Mouse (Mus musculus) embryonic facial prominence, embryonic 10.5 days (tissue): ENCODE measurements around the gene Zfc3h1. TPM values are rescaled to one million over a fixed set of nuclear protein-coding genes. Genes with fewer than 3 reads are reported as not detected.

Experiments used
- DNase-seq: peaks from one replicate; pipeline ENCODE4 v3.0.0-alpha.2; 2017; ENCODE audit warnings: low spot score
- H3K27ac ChIP-seq: fragments of 300-500 bp; sonication (generic); replicated peaks from 2 replicates; pipeline ENCODE4 v1.5.1; 2016; ENCODE audit warnings: mild to moderate bottlenecking
- H3K27me3 ChIP-seq: fragments of 300-500 bp; sonication (generic); replicated peaks from 2 replicates; pipeline ENCODE4 v1.6.1; 2016; ENCODE audit warnings: low read depth, mild to moderate bottlenecking; ENCODE audit not compliant: poor library complexity, severe bottlenecking
- H3K36me3 ChIP-seq: fragments of 300-500 bp; sonication (generic); replicated peaks from 2 replicates; pipeline ENCODE4 v1.6.1; 2016; ENCODE audit warnings: mild to moderate bottlenecking, moderate library complexity
- H3K4me1 ChIP-seq: fragments of 300-500 bp; sonication (generic); 2 replicates; pipeline ENCODE4 v1.6.1; 2016
- H3K4me3 ChIP-seq: fragments of 300-500 bp; sonication (generic); 2 replicates; pipeline ENCODE4 v1.5.1; 2016; ENCODE audit warnings: mild to moderate bottlenecking, moderate library complexity
- H3K9me3 ChIP-seq: fragments of 300-500 bp; sonication (generic); 2 replicates; pipeline ENCODE4 v1.6.1; 2016; ENCODE audit warnings: mild to moderate bottlenecking
- WGBS: fragments of 180-500 bp; shearing (Covaris S2); methylation state at CpG from one replicate; pipeline ENCODE4 v1.1.7; 2016; 5-methylcytosine and 5-hydroxymethylcytosine counted together
- polyA plus RNA-seq: library from polyadenylated mRNA; unstranded; fragments of >200 nt; fragmentation: Nextera tagmentation; extraction: Ambion mirVana; gene quantifications from 2 replicates; pipeline ENCODE4 v1.2.1, GENCODE M21; 2016

Gene Zfc3h1
- polyA plus RNA-seq, 1 experiment from 2014 or later, result 19.0 TPM

DNA sequence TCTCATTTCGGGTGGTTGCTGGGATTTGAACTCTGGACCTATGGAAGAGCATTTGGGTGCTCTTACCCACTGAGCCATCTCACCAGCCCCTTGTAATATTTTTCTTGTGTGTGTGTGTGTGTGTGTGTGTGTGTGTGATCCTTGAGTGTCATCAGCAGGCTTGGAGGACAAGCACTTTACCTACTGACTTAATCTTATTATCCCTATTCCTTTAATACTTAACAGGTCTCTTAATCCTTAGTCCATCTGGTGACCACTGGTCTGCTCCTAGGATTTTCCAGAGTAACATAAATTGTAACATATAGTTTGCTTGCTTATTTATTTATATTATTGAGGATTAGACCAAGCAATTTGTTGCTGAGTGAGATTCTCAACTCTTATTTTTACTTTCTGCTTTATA lies 7.1 kb downstream of the Zfc3h1 start:
- Histone ChIP-seq H3K4me1 (peaks cover 14% of the 10 kb centered on the region), H3K9me3 (no peaks in the 10 kb centered on the region), H3K36me3 (peaks cover 80% of the 10 kb centered on the region)

DNA sequence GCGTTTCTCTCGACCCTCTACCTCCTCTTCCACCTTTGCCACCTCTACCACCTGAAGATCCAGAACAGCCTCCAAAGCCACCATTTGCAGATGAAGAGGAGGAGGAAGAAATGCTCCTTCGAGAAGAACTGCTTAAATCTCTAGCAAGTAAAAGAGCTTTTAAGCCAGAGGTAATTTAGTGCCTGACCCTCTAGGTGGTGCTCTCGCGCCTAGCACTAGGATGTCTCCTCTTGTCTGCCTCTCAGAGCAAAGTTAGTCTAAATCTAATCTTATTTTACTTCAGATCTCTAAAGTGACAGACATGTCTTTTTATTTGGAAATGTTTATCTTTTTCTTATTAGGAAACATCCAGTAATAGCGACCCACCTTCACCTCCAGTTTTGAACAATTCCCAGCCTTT lies 21.6 kb downstream of the Zfc3h1 start:
- WGBS, result 73% methylated on average over 6 of the region's 6 CpGs
- Histone ChIP-seq H3K27me3 (no peaks in the 10 kb centered on the region), H3K4me1 (no peaks in the 10 kb centered on the region), H3K27ac (no peak overlapping the region), H3K36me3 (peaks cover 94% of the 10 kb centered on the region), H3K4me3 (no peak overlapping the region), H3K9me3 (no peaks in the 10 kb centered on the region)
- peak; percentile 64 for DNase-seq

More for the DNA sequence above, 7.1 kb downstream of the Zfc3h1 start:
- no peak for DNase-seq
- Histone ChIP-seq H3K4me3 (no peak overlapping the region), H3K27me3 (no peaks in the 10 kb centered on the region), H3K27ac (no peak overlapping the region)
- 94% methylated on average over 1 of the region's 1 CpGs for WGBS

DNA sequence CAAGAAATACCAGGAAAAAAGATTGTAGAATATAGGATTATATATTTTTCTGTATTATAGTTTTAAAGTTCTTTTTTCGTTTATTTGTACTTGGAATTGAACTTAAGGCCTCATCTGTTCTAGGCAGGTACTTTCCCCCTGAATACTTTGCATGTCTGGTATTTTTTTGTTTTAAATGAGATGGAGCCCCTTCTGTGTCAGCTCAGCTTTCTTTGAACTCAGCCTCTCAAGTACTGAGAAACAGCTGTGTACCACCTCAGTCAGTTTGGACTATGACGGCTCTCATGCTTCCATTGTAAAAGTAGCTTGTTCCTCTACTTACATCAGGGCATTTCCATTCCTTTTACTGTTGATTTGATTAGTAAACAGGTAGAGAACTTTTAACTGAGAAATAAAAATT lies 28.7 kb downstream of the Zfc3h1 start:
- Histone ChIP-seq H3K36me3 (peaks cover 99% of the 10 kb centered on the region), H3K4me3 (no peak overlapping the region), H3K27ac (no peak overlapping the region), H3K4me1 (no peaks in the 10 kb centered on the region), H3K9me3 (no peaks in the 10 kb centered on the region), H3K27me3 (no peaks in the 10 kb centered on the region)
- no peak for DNase-seq
- 91% methylated on average over 2 of the region's 2 CpGs for WGBS

DNA sequence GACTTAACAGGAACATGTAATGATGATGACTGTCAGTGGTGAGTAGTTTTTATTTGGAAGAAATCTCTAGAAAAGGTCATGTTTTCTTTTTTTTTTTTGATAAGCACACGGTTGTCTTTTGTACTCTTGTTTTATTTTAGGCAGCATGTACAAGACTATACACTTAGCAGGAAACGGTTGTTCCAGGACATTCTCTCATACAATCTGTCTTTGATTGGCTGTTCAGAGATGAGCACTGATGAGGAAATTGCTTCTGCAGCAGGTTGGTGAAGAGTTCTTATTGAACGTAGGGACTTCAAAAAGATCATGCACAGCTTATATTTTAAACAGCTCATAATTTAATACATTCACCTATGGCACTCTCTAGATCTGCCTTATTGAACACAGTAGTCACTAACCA lies 29.3 kb downstream of the Zfc3h1 start:
- Histone ChIP-seq H3K4me3 (no peak overlapping the region), H3K27ac (no peak overlapping the region), H3K4me1 (no peaks in the 10 kb centered on the region), H3K27me3 (no peaks in the 10 kb centered on the region), H3K9me3 (no peaks in the 10 kb centered on the region), H3K36me3 (peaks cover 99% of the 10 kb centered on the region)
- no peak for DNase-seq
- 89% methylated on average over 3 of the region's 3 CpGs for WGBS

DNA sequence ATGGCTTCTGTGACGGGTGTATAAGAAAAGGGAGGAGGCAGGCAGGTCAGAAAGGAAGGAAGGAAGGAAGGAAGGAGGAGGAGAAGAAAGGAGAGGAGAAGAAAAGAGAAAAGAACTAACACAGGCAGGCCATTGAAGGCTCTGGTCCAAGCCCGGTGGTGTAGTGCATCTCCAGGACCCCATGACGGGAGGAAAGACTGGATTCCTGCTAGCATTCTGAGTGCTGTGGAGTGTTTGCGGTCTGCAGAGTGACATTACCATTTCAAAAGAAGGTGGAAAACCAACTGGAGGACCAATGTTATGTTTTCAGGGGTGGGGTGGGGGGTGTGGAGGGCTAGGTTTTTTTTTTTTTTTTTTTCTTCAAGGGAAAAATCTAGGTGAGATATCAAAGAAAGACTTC lies 37.2 kb downstream of the Zfc3h1 start:
- no peak for DNase-seq
- no peak overlapping the region for H3K4me3 ChIP-seq
- WGBS, result 79% methylated on average over 4 of the region's 4 CpGs
- no peak overlapping the region for H3K27ac ChIP-seq
- peaks cover 97% of the 10 kb centered on the region for H3K36me3 ChIP-seq
- no peaks in the 10 kb centered on the region for H3K4me1 ChIP-seq
- no peaks in the 10 kb centered on the region for H3K9me3 ChIP-seq
- H3K27me3 ChIP-seq, result no peaks in the 10 kb centered on the region

DNA sequence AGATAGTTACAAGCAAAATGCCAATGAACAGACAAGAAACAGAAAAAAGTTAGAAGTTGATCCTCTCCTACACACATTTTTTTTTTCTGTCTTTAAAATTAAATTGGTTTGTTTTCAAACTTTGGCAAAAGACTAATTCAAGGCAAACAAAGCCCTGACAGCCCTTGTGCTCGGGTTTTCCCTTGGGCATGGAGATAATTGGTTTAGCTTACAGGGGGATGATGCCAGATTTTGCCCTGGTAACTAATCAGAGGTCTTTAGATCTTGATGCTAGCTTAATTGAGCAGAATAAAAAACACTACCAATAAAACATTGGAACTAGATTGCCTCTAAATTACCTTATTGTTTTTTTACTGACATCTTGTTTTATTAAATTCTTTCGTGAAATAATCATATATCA lies 40.6 kb downstream of the Zfc3h1 start:
- no peak for DNase-seq
- Histone ChIP-seq H3K4me3 (no peak overlapping the region), H3K9me3 (no peaks in the 10 kb centered on the region), H3K36me3 (peaks cover 97% of the 10 kb centered on the region), H3K4me1 (no peaks in the 10 kb centered on the region), H3K27ac (no peak overlapping the region), H3K27me3 (no peaks in the 10 kb centered on the region)
- WGBS, result 64% methylated on average over 2 of the region's 2 CpGs

DNA sequence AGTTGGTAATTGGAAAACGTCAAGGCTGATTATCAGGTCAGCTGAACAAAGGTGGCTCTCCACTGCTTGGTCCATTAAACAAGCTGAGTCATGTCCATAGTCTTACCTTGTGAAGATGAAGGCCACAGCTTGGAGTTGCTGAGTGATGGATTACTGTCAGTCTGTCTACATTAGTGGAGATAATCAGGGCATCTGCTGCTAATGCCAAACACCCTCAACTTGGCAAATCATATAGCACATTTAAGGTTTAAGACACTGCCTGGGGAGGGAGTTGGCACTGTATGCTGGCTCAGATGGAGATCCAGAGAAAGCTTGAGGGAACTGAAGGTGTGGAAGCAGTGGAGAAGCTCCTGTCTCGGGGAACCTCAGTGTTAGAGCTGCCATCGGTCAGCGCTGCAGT lies 52.5 kb downstream of the Zfc3h1 start:
- 90% methylated on average over 4 of the region's 4 CpGs for WGBS
- Histone ChIP-seq H3K36me3 (peaks cover 47% of the 10 kb centered on the region), H3K27me3 (no peaks in the 10 kb centered on the region), H3K4me3 (no peak overlapping the region), H3K9me3 (no peaks in the 10 kb centered on the region), H3K27ac (no peak overlapping the region), H3K4me1 (no peaks in the 10 kb centered on the region)
- no peak for DNase-seq

DNA sequence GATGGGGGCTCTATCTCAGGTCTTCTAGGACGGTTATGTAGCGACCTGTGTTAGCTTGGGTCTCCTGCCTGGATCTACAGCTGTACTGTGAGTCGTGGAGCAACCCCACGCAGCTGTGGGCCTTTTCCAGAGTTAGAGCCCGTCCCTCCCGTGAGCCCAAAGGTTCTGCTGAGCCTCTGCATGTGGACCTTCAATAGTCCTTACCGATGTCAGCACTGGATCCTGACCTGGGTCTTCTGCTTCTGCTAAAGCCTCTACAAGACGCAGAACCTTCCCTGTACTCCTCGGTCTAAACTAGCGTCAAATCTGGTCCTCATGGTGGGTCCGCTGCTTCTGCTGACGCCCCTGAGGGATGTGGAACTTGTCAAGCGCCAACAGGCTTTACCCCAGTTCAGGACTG lies 63.9 kb downstream of the Zfc3h1 start:
- WGBS, result 93% methylated on average over 13 of the region's 13 CpGs
- Histone ChIP-seq H3K27ac (no peak overlapping the region), H3K4me3 (no peak overlapping the region), H3K27me3 (no peaks in the 10 kb centered on the region), H3K4me1 (no peaks in the 10 kb centered on the region), H3K36me3 (no peaks in the 10 kb centered on the region), H3K9me3 (peaks cover 3% of the 10 kb centered on the region; the same call in 1 of the 2 replicates)
- DNase-seq, result no peak

DNA sequence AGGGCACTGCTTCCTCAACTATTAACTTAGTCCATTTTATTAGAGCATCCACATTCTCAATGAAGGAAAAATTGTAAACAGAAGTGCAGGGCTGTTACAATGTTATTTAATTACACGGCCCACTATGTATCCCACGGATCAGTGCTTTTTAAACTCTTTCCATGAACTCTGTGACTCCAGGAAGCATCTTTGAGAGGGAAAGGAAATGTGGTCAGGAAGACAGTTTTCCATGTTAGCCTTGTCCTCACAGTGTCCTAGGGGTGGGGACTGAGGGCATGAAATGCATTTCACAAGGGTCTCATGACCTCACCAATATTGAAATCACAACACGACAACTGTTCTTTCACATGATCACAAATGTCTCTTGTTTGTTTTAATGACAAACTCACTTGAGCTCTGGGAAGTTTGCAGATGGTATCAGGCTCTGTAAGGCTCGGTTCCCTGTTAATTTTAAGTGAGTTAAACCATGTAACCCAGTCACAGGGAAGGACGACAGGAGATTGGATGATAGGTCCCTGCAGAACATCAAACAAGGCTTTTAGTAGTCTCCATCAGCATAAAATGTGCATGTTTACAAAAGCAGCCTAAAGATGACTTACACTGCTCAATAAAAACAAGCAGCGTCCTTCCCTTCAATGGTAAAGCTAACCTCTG lies 72.7 kb downstream of the Zfc3h1 start:
- Histone ChIP-seq H3K4me3 (no peak overlapping the region), H3K9me3 (no peaks in the 10 kb centered on the region), H3K36me3 (no peaks in the 10 kb centered on the region), H3K27ac (no peak overlapping the region), H3K4me1 (peaks cover 3% of the 10 kb centered on the region; the same call in 1 of the 2 replicates), H3K27me3 (no peaks in the 10 kb centered on the region)
- whole genome bisulfite sequencing, result 62% methylated on average over 6 of the region's 6 CpGs
- DNase-seq, result peak; percentile 9

DNA sequence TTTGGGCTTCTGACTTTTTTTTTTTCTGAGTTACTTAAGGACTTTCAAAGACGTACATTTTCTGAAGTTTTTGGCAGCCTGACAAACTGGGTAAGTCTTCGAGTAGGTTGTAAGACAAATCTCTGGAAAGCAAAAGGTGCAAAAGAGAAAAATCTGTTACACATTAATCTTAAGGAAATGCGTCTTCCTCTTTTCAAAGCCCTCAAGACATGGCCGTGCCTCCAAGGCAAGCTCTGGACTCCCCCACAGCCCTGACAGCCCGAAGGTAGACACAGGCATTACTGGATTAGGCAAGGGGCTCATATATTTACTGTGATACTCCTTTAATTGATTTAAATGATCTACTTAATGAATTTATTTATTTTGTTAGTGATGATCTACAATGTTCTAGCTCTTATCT lies 77.9 kb downstream of the Zfc3h1 start:
- peaks cover 12% of the 10 kb centered on the region for H3K27me3 ChIP-seq
- DNase-seq, result peak; percentile 10
- H3K4me3 ChIP-seq, result no peak overlapping the region
- no peaks in the 10 kb centered on the region for H3K36me3 ChIP-seq
- no peak overlapping the region for H3K27ac ChIP-seq
- peaks cover 4% of the 10 kb centered on the region; the same call in 1 of the 2 replicates for H3K4me1 ChIP-seq
- 53% methylated on average over 5 of the region's 5 CpGs for WGBS
- H3K9me3 ChIP-seq, result no peaks in the 10 kb centered on the region

DNA sequence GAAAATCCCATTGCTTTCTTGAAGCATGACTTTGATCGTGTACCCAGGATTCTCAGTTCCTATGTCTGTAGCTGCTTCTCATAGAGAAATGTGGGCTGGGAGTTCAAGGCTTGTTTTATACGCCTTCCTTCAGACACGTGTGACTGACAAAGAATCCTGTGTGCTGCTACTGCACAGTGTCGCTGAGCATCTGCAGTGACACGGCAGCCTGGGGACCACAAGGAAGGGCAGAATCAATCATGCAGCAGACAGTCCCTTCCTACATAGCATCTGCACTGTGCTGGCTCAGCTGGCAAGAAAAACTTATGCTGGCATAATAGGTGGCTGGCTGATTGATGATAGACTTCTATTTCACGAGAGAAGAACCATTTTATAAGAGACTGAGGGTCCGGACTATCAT lies 80.3 kb downstream of the Zfc3h1 start:
- H3K36me3 ChIP-seq, result no peaks in the 10 kb centered on the region
- no peak overlapping the region for H3K27ac ChIP-seq
- DNase-seq, result peak; percentile 4
- 89% methylated on average over 7 of the region's 7 CpGs for WGBS
- H3K4me1 ChIP-seq, result peaks cover 4% of the 10 kb centered on the region
- H3K27me3 ChIP-seq, result peaks cover 36% of the 10 kb centered on the region
- no peak overlapping the region for H3K4me3 ChIP-seq
- no peaks in the 10 kb centered on the region for H3K9me3 ChIP-seq

DNA sequence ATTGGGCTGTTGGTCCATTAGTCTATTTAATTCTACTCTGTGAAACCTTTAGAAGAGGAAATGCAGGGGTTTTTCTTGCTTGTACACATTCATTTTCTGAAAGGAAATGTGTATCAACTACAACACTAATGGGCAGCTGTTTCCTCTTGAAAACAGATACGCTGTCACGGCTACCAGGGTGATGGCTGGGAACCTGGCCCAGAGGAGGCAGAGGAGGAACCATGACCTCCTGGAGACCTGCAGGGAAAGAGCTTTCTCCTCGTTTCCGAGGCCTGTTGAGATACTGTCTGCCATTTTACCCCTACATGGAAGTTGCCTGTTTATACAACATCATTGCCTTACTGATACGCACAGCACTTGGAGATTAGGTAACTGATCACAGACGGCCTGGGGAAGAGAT lies 81.0 kb downstream of the Zfc3h1 start:
- Histone ChIP-seq H3K27me3 (peaks cover 43% of the 10 kb centered on the region), H3K9me3 (no peaks in the 10 kb centered on the region), H3K36me3 (no peaks in the 10 kb centered on the region), H3K4me3 (no peak overlapping the region), H3K27ac (no peak overlapping the region), H3K4me1 (peaks cover 4% of the 10 kb centered on the region)
- WGBS, result 65% methylated on average over 6 of the region's 6 CpGs
- DNase-seq, result peak; percentile 10

DNA sequence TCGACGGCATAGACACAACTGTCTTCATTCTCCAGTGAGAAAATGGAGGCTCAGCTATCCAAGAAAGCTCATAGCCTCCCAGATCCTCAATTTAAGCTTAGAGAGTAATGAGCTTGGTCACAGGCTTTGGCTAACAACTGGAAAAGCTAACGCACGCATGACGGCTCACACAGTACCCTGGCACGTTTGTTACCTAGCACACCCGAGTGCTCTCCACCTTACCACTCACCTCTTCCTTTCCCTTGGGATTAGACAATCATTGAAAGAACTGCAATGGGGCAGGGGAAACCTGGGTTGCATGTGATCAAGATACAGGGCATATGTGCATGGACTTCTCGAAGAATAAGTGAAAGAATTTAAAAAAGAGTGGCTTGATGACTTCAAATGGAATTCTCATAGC lies 83.2 kb downstream of the Zfc3h1 start:
- no peaks in the 10 kb centered on the region; the same call in 1 of the 2 replicates for H3K4me1 ChIP-seq
- DNase-seq, result peak; percentile 4
- no peak overlapping the region for H3K27ac ChIP-seq
- no peaks in the 10 kb centered on the region for H3K36me3 ChIP-seq
- H3K4me3 ChIP-seq, result no peak overlapping the region
- no peaks in the 10 kb centered on the region for H3K9me3 ChIP-seq
- peaks cover 49% of the 10 kb centered on the region for H3K27me3 ChIP-seq
- 87% methylated on average over 8 of the region's 8 CpGs for WGBS
